Mouse (Mus musculus) left cerebral cortex, postnatal 25 days (tissue): ENCODE results near the gene Ssbp3. TPM values are rescaled to one million over a fixed set of nuclear protein-coding genes. Genes with fewer than 3 reads are reported as not detected.
A peak's percentile ranks its signal among the peaks of the same experiment; 100 is the strongest.

Experiments used
- DNase-seq, 2 experiments: peaks; one replicate each; pipeline ENCODE4 v3.0.0; 2022; ENCODE audit warnings: low spot score in 2 of 2, mixed read lengths in 1 of 2
- intact Hi-C: fragments of 180-260 bp; cut with DNase I; formaldehyde crosslinking; loops from one replicate; pipeline ENCODE4 v1.15.1; 2025
- total RNA-seq, 2 experiments: library from RNA; stranded (reverse); gene quantifications; 2 replicates each; pipeline ENCODE4 v1.2.3; 2021

Ssbp3 gene
- total RNA-seq, 2 experiments from 2014 or later: 138 to 157 TPM

DNA sequence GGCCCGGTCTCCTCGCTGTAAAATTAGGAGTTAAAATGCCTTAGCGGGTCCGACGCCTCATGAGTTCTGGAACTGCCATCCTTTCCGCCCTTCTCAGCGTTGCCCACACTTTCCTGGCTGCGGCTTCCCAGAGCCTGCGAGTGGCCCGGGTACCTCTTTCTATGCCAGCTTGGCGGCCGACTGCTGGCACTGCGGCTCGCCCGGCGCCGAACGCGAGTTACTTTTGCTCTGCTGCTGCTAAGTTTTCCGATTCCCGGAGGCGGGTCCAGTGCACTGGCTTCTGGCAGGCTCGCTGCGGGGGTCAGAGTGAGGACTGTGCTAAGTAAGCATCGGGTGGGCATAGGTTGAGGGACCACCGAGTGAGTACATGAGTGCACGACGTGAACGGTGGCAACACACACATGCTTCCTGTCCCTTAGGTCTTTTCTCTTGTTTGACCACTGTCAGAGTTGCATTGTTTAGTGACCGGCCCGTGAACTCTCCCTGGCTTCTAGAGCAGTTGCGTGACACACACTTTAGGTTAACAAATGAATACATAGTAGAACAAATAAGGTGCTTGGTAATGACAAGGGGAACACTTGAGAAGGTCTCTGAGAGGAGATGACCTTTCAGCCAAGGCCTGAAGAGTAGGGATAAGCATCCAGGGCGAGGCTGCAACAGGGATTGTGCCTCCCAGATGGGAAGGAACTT is 156.8 kb downstream of the Ssbp3 start:
- no peak for DNase-seq
- intact Hi-C loops: no loop called here

- DNase-seq: no peak
- intact Hi-C loops: no loop called here
These were observed 161.8 kb downstream of the Ssbp3 start for GRCm38 (mm10) chr4:107072343-107072742.

DNA sequence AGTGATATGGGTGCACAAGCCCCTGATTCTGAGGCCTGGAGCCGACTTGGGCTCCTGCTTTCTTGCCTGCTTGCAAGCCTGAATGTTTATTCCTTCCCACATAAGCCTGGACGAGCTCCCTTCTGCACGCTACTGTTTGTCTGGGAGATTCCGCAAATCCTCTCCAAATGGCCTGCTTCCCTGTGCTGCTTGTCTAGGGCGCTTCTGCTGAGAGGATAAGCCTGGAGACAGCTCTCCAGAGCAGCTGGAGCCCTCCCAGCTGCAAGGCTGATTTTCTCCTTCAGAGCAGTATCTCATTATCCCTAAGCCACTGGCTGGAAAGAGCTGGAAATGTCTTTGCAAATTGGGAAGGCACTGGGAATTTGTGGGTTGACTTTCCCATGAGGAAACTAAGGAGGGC is 165.0 kb downstream of the Ssbp3 start:
- peak in 1 of 2 experiments; percentile 52 for DNase-seq
- intact Hi-C loops: no loop called here

DNA sequence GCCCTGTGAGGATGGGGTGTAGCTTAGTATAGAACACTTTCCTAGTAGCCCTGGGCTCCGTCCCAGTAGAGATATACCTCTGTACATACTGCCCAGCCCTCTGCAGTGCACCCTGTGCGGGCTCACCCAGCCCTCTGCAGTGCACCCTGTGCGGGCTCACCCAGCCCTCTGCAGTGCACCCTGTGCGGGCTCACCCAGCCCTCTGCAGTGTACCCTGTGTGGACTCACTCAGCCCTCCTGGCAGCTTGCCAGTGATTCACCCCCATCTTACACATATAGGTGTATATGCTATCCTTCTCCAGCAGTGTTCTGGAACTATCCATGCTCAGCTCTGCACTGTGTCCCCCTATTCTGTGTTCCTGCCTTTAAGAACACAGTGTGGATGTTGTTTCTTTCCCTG is 168.4 kb downstream of the Ssbp3 start:
- intact Hi-C loops: no loop called here
- DNase-seq: no peak

GRCm38 (mm10) chr4:107079716-107080115 is 169.2 kb downstream of the Ssbp3 start:
- intact Hi-C loops: loop anchor here (5.0 kb wide), 1 partner anchor 618 kb away; no protein-coding TSS in a partner anchor
- DNase-seq: no peak

GRCm38 (mm10) chr4:107082185-107082584 is 171.7 kb downstream of the Ssbp3 start:
- intact Hi-C loops: loop anchor here (5.0 kb wide), 1 partner anchor 615 kb away; no protein-coding TSS in a partner anchor
- no peak for DNase-seq

GRCm38 (mm10) chr4:107083126-107083525 is 172.6 kb downstream of the Ssbp3 start:
- intact Hi-C loops: loop anchor here (5.0 kb wide), 1 partner anchor 614 kb away; no protein-coding TSS in a partner anchor
- no peak for DNase-seq

GRCm38 (mm10) chr4:107084343-107084742 is 173.8 kb downstream of the Ssbp3 start:
- intact Hi-C loops: loop anchor here (5.0 kb wide), 1 partner anchor 613 kb away; no protein-coding TSS in a partner anchor
- DNase-seq: peak in 1 of 2 experiments; percentile 14

- peak; percentile 75 to 85 for DNase-seq
- intact Hi-C loops: loop anchor here (5.0 kb wide), 1 partner anchor 612 kb away; no protein-coding TSS in a partner anchor
These were observed 174.4 kb downstream of the Ssbp3 start for GRCm38 (mm10) chr4:107084858-107085257.

GRCm38 (mm10) chr4:107091696-107092095 is 181.2 kb downstream of the Ssbp3 start:
- intact Hi-C loops: no loop called here
- DNase-seq: no peak

GRCm38 (mm10) chr4:107094484-107095187 is 184.1 kb downstream of the Ssbp3 start:
- no peak for DNase-seq
- intact Hi-C loops: no loop called here

DNA sequence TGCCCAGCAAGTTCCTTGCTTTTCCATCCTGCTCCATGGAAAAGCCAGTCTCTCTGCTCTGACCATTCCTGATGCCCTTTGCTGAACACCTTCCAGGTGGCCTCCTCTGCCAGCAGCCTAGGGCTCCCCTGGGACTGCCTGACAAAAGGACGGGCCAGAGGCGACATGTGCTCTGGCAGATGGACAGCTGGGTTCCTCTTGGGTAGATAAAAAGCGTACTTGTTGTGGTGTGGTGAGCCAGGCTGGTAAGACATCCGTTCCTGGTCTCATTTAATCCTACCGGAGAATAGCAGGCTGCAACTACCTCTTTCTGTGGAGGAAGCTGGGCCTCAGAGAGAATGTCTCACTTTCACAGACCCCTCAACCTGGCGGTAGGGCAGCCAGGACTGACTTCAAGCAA is 185.5 kb downstream of the Ssbp3 start:
- intact Hi-C loops: no loop called here
- no peak for DNase-seq

DNA sequence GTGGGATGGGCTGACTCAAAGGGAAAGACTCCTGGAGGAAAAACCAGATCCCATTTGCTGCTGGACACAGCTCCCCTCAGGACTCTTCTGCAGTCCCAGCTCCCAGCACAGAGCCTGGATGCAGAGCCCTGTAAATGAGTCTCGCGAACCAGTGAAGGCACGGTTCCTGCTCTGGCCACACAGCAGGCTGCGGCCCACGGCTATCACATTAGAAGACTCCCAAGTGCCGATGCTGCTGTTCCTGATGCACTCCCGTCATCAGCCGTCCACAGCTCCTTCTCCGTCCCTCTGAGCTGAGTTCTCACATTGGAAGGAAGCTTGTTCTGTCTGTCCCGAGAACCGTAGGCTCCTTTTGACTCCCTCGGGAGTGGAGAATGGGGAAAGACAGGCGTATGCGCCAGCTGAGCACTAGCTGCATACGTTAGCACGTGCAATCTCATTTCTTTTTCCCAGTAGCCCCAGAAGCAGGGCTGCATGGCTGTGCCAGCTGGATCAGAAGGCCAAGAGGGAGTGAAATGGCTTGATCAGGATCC is 186.4 kb downstream of the Ssbp3 start, which contains the start of gene Cdcp2:
Cdcp2 (plus strand) TSS at position 51 of the 533 bp plus-strand sequence.
- intact Hi-C loops: no loop called here
- no peak for DNase-seq

DNA sequence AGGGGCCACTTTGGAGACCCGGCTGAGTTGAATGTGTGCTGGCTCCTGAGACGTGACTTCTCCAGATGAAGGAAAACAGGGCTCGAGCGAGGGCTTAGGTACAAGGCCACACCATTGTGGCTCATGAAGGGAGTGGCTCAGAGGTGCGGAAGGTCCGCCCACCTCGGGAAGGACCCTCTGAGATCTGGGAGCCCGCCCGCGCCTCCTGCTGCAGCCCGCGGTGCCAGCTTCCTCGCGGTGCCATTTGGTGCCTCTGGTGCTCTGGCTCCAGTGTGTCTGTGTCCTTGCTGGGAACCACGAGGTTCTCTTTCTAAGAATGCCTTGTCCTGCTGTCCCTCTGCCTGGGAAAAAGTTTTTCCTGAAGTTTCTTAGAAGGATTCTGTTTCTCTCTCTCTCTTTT is 187.4 kb downstream of the Ssbp3 start:
- no peak for DNase-seq
- intact Hi-C loops: no loop called here

DNA sequence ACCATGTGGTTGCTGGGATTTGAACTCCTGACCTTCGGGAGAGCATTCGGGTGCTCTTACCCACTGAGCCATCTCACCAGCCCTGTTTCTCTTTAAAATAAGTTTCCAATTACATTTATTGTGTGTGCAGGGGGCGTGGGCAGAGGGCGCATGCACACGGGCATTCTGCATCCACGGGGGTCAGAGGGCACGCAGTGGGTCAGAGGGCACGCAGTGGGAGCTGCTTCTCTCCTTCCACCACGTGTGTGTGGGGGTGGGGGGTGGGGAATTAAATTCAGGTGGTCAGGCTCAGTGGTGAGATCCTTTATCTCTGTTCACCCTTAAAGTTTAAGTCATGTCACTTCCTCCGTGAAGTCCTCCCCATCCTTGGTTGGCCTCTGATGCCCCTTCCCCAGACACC is 187.9 kb downstream of the Ssbp3 start:
- no peak for DNase-seq
- intact Hi-C loops: no loop called here

DNA sequence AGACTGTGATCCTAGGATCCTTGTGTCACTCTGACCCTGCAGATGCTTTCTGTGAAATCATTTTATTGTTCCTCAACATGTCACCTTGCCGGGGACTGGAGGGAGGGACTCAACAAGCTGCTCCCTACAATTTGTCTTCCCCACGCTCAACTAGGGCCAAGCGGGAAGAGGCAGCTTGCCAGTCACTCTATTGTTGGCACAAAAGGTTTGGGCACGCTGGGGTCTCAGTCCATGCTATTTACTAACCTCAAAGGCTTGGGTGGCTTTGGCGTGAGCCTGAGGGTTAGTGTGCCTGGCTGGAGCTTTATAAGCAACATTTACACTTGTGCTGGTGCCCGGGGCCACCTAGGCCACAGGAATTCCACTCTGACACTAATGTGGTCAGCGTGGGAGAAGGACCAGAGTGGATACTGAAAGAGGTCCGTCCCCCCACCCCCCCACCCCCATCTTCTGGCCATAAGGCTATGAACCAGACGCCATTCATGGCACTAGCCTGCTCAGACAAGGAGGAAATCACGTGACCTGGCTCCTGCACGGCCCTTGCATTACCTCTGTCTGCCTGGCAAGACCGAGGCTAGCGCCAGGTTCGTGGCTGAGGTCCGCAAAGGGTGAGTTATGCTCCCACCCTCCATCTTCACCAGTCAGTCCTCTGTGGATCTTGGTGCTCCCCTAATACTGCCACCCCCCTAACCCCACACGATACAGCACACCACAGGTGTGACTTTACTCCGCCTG is 188.5 kb downstream of the Ssbp3 start:
- intact Hi-C loops: no loop called here
- DNase-seq: no peak
